Comparison of ENCODE assay signal across 9 mouse cellular contexts in genomic region chr2:46465389-46465788, GRCm38 (mm10).
DNase-seq lines count a peak whose midpoint lies in the region; ATAC-seq lines count a peak whose summit lies in the region.
"Had no signal": no experiment of that assay in that cellular context is flagged by ENCODE, and none has a peak within 500 bp of the region (broad histone marks: within the 10 kb centered on the region; RNA-seq: fewer than 3 reads in every experiment).

No protein-coding gene starts in this region.

- H3K27me3 ChIP-seq in forebrain, embryonic 15.5 days, result no peaks in the 10 kb centered on the region
- H3K27me3 ChIP-seq in forebrain, embryonic 12.5 days, result no peaks in the 10 kb centered on the region

- H3K9ac ChIP-seq in forebrain, embryonic 15.5 days (replicated peaks), result no peak overlapping the region
- no peak overlapping the region for H3K9ac ChIP-seq in forebrain, embryonic 12.5 days

- DNase-seq in right cerebral cortex, postnatal 10 days (ENCODE audit: low spot score in 2 of 2), result peak; percentile 27 to 33
- no peak for DNase-seq in right cerebral cortex, postnatal 36 days (ENCODE audit: low spot score in 2 of 2)
- peak; percentile 52 to 63 for DNase-seq in kidney, postnatal 4 days
- peak; percentile 28 for DNase-seq in retina, embryonic 14.5 days (ENCODE audit: low spot score)
- no peak for DNase-seq in cerebellum, adult 9-10 months
- DNase-seq in thymus, postnatal 36 days, result no peak
- DNase-seq: thymus, postnatal 4 days had no signal

- H3K4me3 ChIP-seq in forebrain, embryonic 15.5 days, result no peak overlapping the region
- no peak overlapping the region for H3K4me3 ChIP-seq in forebrain, embryonic 12.5 days (replicated peaks)

- ATAC-seq in forebrain, embryonic 15.5 days (replicated peaks), result peak; percentile 70; the same call in 1 of the 2 replicates
- no peak; the same call in 1 of the 2 replicates for ATAC-seq in forebrain, embryonic 12.5 days (ENCODE audit: low FRiP score)

- H3K36me3 ChIP-seq in forebrain, embryonic 15.5 days, result no peaks in the 10 kb centered on the region
- no peaks in the 10 kb centered on the region for H3K36me3 ChIP-seq in forebrain, embryonic 12.5 days (replicated peaks)

- H3K4me2 ChIP-seq in forebrain, embryonic 15.5 days (replicated peaks), result no peak overlapping the region
- H3K4me2 ChIP-seq in forebrain, embryonic 12.5 days, result no peak overlapping the region

- no peak overlapping the region for H3K27ac ChIP-seq in forebrain, embryonic 15.5 days (replicated peaks)
- H3K27ac ChIP-seq in forebrain, embryonic 12.5 days, result no peak overlapping the region

- H3K9me3 ChIP-seq in forebrain, embryonic 15.5 days, result no peaks in the 10 kb centered on the region
- H3K9me3 ChIP-seq in forebrain, embryonic 12.5 days, result no peaks in the 10 kb centered on the region

- WGBS in forebrain, embryonic 15.5 days, result 22% methylated on average over 4 of the region's 4 CpGs
- 47% methylated on average over 4 of the region's 4 CpGs for WGBS in forebrain, embryonic 12.5 days

- peaks cover 5% of the 10 kb centered on the region; the same call in 1 of the 2 replicates for H3K4me1 ChIP-seq in forebrain, embryonic 15.5 days
- H3K4me1 ChIP-seq in forebrain, embryonic 12.5 days, result no peaks in the 10 kb centered on the region

Comparison
In these comparisons a context has a peak if more than half of its experiments do, and no peak if none do; other contexts are left out.
1. DNase-seq: peak in right cerebral cortex, postnatal 10 days (2 of 2), kidney, postnatal 4 days (2 of 2) and retina, embryonic 14.5 days (single experiment); none in right cerebral cortex, postnatal 36 days (0 of 2), cerebellum, adult 9-10 months (single experiment) and thymus, postnatal 36 days (0 of 2).